Mouse (Mus musculus) gonadal fat pad, adult 2 months (tissue): ENCODE results near the gene Tmem50a. TPM values are rescaled to one million over a fixed set of nuclear protein-coding genes. Genes with fewer than 3 reads are reported as not detected.

Source experiments
- DNase-seq: peaks from one replicate; pipeline ENCODE4 v3.0.0-alpha.2; 2012; ENCODE audit warnings: low read depth
- polyA plus RNA-seq: library from polyadenylated mRNA; depleted of rRNA; stranded (reverse); fragments of >200 nt; gene quantifications from 2 replicates; pipeline ENCODE4 v1.2.3, GENCODE M21; 2012; rRNA removed

Gene Tmem50a
- polyA plus RNA-seq, 1 experiment: 139 TPM

DNA sequence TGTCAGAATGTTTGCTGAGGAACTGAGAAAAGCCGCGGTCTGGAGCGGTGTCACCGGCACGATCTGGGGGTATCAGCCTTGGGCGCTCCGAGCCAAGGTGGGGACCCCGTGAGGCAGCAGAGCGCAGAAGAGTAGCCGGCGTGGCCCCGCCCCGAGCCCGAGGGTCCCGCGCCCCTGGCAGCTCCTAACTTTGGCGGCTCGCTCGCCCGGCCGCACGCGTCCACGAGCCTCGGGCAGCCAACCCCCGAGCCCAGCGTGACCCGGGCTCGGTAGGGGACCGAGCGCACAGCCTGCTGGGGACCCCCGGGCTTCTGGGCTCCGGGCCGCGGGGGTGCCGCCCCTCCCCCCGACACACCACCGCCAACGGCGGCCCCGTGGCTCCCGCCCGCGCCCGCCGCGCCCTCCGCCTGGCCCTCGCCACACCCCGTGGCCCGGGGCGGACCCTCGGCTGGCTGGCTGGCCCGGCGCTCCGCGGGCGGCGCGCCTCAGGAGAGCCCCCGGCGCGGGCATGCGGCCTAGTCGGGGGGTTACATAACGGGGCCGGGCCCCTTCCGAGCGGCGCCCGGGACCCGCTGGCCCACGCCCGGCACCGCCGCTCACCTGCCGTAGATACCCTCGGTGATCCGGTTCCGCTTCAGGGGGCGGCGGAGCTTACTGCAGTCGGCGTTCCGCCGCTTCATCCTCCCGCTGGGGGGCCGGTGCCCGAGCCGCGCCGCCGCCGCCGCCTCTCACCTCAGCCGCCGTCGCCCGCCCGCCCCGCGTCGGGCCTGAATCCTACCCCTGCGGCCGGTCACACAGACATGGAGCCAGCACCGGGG lies 62.2 kb downstream of the Tmem50a start:
- DNase-seq: no peak

DNA sequence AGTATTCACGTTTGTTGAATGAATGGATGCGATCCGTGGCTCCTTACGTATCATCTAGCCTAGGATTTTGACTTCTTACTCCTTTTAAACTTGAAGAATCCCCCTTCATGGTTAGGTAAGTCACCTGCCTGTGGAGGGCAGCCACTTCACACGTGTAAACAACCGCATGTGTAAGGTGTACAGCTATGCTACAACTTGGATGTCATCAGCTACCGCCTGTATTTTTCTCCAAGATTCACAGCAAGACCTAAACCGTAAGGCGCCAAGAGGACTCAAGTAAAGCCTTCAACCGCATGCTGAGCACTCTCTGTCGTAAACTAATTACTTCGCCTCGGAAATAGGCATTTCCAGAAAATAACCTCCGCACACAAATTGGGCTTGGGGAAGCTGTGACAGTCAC lies 62.9 kb downstream of the Tmem50a start:
- DNase-seq: no peak

DNA sequence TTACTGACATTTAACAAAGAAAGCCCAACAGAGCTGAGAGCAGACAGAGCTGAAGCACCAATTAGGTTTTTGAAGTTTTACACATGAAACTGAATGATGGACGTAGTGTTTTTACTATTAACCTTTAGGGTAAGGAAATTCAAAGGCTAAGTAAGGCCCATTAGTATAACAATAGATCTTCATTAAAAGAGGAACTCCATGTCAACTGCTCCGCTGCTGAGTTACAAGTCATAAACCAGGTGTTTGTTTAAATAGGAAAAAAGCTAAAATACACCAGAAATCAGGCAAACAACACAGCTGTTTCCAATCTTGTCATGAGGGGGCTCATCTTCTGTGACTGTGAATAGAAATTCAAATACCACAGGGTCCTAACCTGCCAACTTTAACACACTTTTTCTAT lies 63.6 kb downstream of the Tmem50a start:
- DNase-seq: no peak

DNA sequence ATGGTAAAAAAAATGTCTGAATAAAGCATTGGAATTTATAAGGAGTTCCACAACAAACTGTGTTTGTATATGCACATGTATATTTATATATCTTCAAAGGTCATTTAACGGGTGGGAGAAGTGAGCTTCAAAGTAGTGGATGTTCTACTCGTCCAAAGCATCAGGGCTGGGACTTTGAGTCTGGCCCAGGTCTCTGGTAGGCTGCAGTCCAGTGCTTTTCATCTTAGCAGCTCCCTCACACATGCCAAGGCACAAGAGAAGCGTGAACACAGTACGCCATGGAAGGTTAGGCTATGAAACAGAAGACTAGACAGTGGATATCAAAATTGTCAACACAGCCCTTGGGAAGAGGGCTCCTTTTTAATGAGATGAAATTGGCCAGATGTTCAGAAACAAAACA lies 64.3 kb downstream of the Tmem50a start:
- no peak for DNase-seq

Other genes with a start within 250 kb of the Tmem50a start
- 5.7 and 8.0 TPM in 2 replicates for gene Man1c1, start 210.7 kb downstream of the Tmem50a start, polyA plus RNA-seq
- 13.7 and 17.2 TPM in 2 replicates for gene Ldlrap1, start 147.0 kb downstream of the Tmem50a start, polyA plus RNA-seq
- 14.9 and 18.5 TPM in 2 replicates for gene Maco1, start 61.7 kb downstream of the Tmem50a start, polyA plus RNA-seq
- 0.13 and 0.22 TPM in 2 replicates for gene Rhd, start 50.5 kb downstream of the Tmem50a start, polyA plus RNA-seq
- 412 and 485 TPM in 2 replicates for gene Rsrp1, start 8.6 kb upstream of the Tmem50a start, polyA plus RNA-seq
- gene Syf2, start 15.9 kb upstream of the Tmem50a start, polyA plus RNA-seq: 23.6 and 30.6 TPM in 2 replicates
- 0.22 and 0.58 TPM in 2 replicates for gene Runx3, start 205.6 kb upstream of the Tmem50a start, polyA plus RNA-seq